Mouse (Mus musculus) forebrain, embryonic 10.5 days (tissue): ENCODE measurements around the gene Gm42715. TPM values are rescaled to one million over a fixed set of nuclear protein-coding genes. Genes with fewer than 3 reads are reported as not detected.
A peak's percentile ranks its signal among the peaks of the same experiment; 100 is the strongest.

Experiments
- DNase-seq: peaks from one replicate; pipeline ENCODE4 v3.0.0-alpha.2; 2017; ENCODE audit warnings: low spot score; ENCODE audit errors: extremely low spot score
- H3K27ac ChIP-seq: fragments of 300-500 bp; sonication (generic); 2 replicates; pipeline ENCODE4 v1.5.1; 2016; ENCODE audit warnings: mild to moderate bottlenecking
- H3K27me3 ChIP-seq: fragments of 300-500 bp; sonication (generic); 2 replicates; pipeline ENCODE4 v1.6.1; 2016; ENCODE audit warnings: mild to moderate bottlenecking; ENCODE audit not compliant: poor library complexity, severe bottlenecking
- H3K36me3 ChIP-seq: fragments of 300-500 bp; sonication (generic); replicated peaks from 2 replicates; pipeline ENCODE4 v1.6.1; 2016; ENCODE audit warnings: mild to moderate bottlenecking, moderate library complexity
- H3K4me1 ChIP-seq: fragments of 300-500 bp; sonication (generic); 2 replicates; pipeline ENCODE4 v1.6.1; 2016
- H3K4me3 ChIP-seq: fragments of 300-500 bp; sonication (generic); 2 replicates; pipeline ENCODE4 v1.5.1; 2016; ENCODE audit warnings: mild to moderate bottlenecking, moderate library complexity
- H3K9me3 ChIP-seq: fragments of 300-500 bp; sonication (generic); 2 replicates; pipeline ENCODE4 v1.6.1; 2016; ENCODE audit warnings: mild to moderate bottlenecking, moderate library complexity
- WGBS: fragments of 180-500 bp; shearing (Covaris S2); methylation state at CpG from one replicate; pipeline ENCODE4 v1.1.7; 2016; 5-methylcytosine and 5-hydroxymethylcytosine counted together
- polyA plus RNA-seq: library from polyadenylated mRNA; unstranded; fragments of >200 nt; fragmentation: Nextera tagmentation; extraction: Ambion mirVana; gene quantifications from 2 replicates; pipeline ENCODE4 v1.2.1, GENCODE M21; 2016

The Gm42715 gene
- polyA plus RNA-seq, 1 experiment from 2014 or later = 18.4 TPM

- H3K4me3 ChIP-seq = peak within 1 kb of the TSS; percentile 93
- H3K36me3 ChIP-seq = peaks cover 37% of the 10 kb centered on the region
- peaks cover 27% of the 10 kb centered on the region for H3K4me1 ChIP-seq
- peak within 1 kb of the TSS; percentile 92 for H3K27ac ChIP-seq
- H3K27me3 ChIP-seq = no peaks in the 10 kb centered on the region
- DNase-seq = peak; percentile 90
- under 1% methylated on average over 17 of the region's 17 CpGs for WGBS
- H3K9me3 ChIP-seq = no peaks in the 10 kb centered on the region
Observed at GRCm38 (mm10) chr7:127572895-127573471, 53.6 kb downstream of the Gm42715 start, which contains the start of gene Phkg2. Gene Phkg2, plus strand, starts transcription at chr7:127573340.

GRCm38 (mm10) chr7:127573503-127574008 lies 54.2 kb downstream of the Gm42715 start:
- no peaks in the 10 kb centered on the region for H3K9me3 ChIP-seq
- peaks cover 27% of the 10 kb centered on the region for H3K4me1 ChIP-seq
- no peak for DNase-seq
- peak overlapping the region; percentile 93 for H3K4me3 ChIP-seq
- no peaks in the 10 kb centered on the region for H3K27me3 ChIP-seq
- peak overlapping the region; percentile 92 for H3K27ac ChIP-seq
- WGBS = 3% methylated on average over 25 of the region's 28 CpGs
- peaks cover 39% of the 10 kb centered on the region for H3K36me3 ChIP-seq

- peak overlapping the region; percentile 93 for H3K4me3 ChIP-seq
- H3K9me3 ChIP-seq = no peaks in the 10 kb centered on the region
- H3K27ac ChIP-seq = peak overlapping the region; percentile 92
- peaks cover 38% of the 10 kb centered on the region for H3K36me3 ChIP-seq
- peaks cover 27% of the 10 kb centered on the region for H3K4me1 ChIP-seq
- 30% methylated on average over 7 of the region's 7 CpGs for WGBS
- H3K27me3 ChIP-seq = no peaks in the 10 kb centered on the region
- DNase-seq = no peak
Observed at GRCm38 (mm10) chr7:127574115-127574514, 54.7 kb downstream of the Gm42715 start.

GRCm38 (mm10) chr7:127583260-127583659 lies 63.9 kb downstream of the Gm42715 start:
- Histone ChIP-seq H3K27me3 (no peaks in the 10 kb centered on the region), H3K4me3 (no peak overlapping the region; the same call in 1 of the 2 replicates), H3K9me3 (no peaks in the 10 kb centered on the region), H3K27ac (no peak overlapping the region), H3K36me3 (peaks cover 78% of the 10 kb centered on the region), H3K4me1 (peaks cover 14% of the 10 kb centered on the region)
- 93% methylated on average over 6 of the region's 6 CpGs for WGBS
- DNase-seq = no peak

- peaks cover 24% of the 10 kb centered on the region for H3K4me1 ChIP-seq
- H3K27me3 ChIP-seq = no peaks in the 10 kb centered on the region
- no peak overlapping the region for H3K4me3 ChIP-seq
- no peak overlapping the region for H3K27ac ChIP-seq
- WGBS = 87% methylated on average over 7 of the region's 7 CpGs
- DNase-seq = no peak
- H3K36me3 ChIP-seq = peaks cover 69% of the 10 kb centered on the region
- no peaks in the 10 kb centered on the region for H3K9me3 ChIP-seq
Observed at GRCm38 (mm10) chr7:127585031-127585430, 65.6 kb downstream of the Gm42715 start.

GRCm38 (mm10) chr7:127586149-127586548 lies 66.8 kb downstream of the Gm42715 start:
- WGBS = 90% methylated on average over 6 of the region's 6 CpGs
- no peak for DNase-seq
- no peaks in the 10 kb centered on the region for H3K9me3 ChIP-seq
- H3K4me3 ChIP-seq = peak overlapping the region; percentile 6; the same call in 1 of the 2 replicates
- H3K36me3 ChIP-seq = peaks cover 69% of the 10 kb centered on the region
- peaks cover 24% of the 10 kb centered on the region for H3K4me1 ChIP-seq
- no peaks in the 10 kb centered on the region for H3K27me3 ChIP-seq
- H3K27ac ChIP-seq = no peak overlapping the region

- H3K9me3 ChIP-seq = no peaks in the 10 kb centered on the region
- DNase-seq = no peak
- WGBS = 73% methylated on average over 5 of the region's 5 CpGs
- H3K27me3 ChIP-seq = no peaks in the 10 kb centered on the region
- H3K4me3 ChIP-seq = peak overlapping the region; percentile 74
- peaks cover 24% of the 10 kb centered on the region for H3K4me1 ChIP-seq
- H3K36me3 ChIP-seq = peaks cover 69% of the 10 kb centered on the region
- peak overlapping the region; percentile 90; the same call in 1 of the 2 replicates for H3K27ac ChIP-seq
Observed at GRCm38 (mm10) chr7:127587196-127587595, 67.8 kb downstream of the Gm42715 start.

- Histone ChIP-seq H3K4me3 (peak within 1 kb of the TSS; percentile 74), H3K9me3 (no peaks in the 10 kb centered on the region), H3K4me1 (peaks cover 24% of the 10 kb centered on the region), H3K27me3 (no peaks in the 10 kb centered on the region), H3K36me3 (peaks cover 69% of the 10 kb centered on the region), H3K27ac (peak within 1 kb of the TSS; percentile 90)
- peak; percentile 97 for DNase-seq
- WGBS = under 1% methylated on average over 50 of the region's 50 CpGs
Observed at GRCm38 (mm10) chr7:127588011-127588871, 68.9 kb downstream of the Gm42715 start, which contains the start of the genes Ccdc189 and Rnf40. Gene Ccdc189, minus strand, starts transcription at chr7:127588595. Gene Rnf40, plus strand, starts transcription at chr7:127588767.

- no peaks in the 10 kb centered on the region for H3K27me3 ChIP-seq
- no peaks in the 10 kb centered on the region for H3K9me3 ChIP-seq
- H3K4me1 ChIP-seq = peaks cover 24% of the 10 kb centered on the region
- peaks cover 69% of the 10 kb centered on the region for H3K36me3 ChIP-seq
- 6% methylated on average over 29 of the region's 29 CpGs for whole genome bisulfite sequencing
- H3K4me3 ChIP-seq = peak overlapping the region; percentile 74
- peak overlapping the region; percentile 90 for H3K27ac ChIP-seq
- no peak for DNase-seq
Observed at GRCm38 (mm10) chr7:127588901-127589300, 69.5 kb downstream of the Gm42715 start.

GRCm38 (mm10) chr7:127589637-127590036 lies 70.3 kb downstream of the Gm42715 start:
- Histone ChIP-seq H3K4me1 (peaks cover 24% of the 10 kb centered on the region), H3K27me3 (no peaks in the 10 kb centered on the region), H3K36me3 (peaks cover 69% of the 10 kb centered on the region), H3K4me3 (peak overlapping the region; percentile 74), H3K27ac (peak overlapping the region; percentile 90; the same call in 1 of the 2 replicates), H3K9me3 (no peaks in the 10 kb centered on the region)
- WGBS = 90% methylated on average over 9 of the region's 9 CpGs
- no peak for DNase-seq

GRCm38 (mm10) chr7:127591108-127591507 lies 71.7 kb downstream of the Gm42715 start:
- Histone ChIP-seq H3K27me3 (no peaks in the 10 kb centered on the region), H3K4me3 (no peak overlapping the region), H3K36me3 (peaks cover 72% of the 10 kb centered on the region), H3K27ac (no peak overlapping the region), H3K4me1 (peaks cover 24% of the 10 kb centered on the region), H3K9me3 (no peaks in the 10 kb centered on the region)
- WGBS = 92% methylated on average over 10 of the region's 10 CpGs
- no peak for DNase-seq

- no peaks in the 10 kb centered on the region for H3K27me3 ChIP-seq
- H3K4me3 ChIP-seq = no peak overlapping the region
- H3K4me1 ChIP-seq = peaks cover 14% of the 10 kb centered on the region
- no peak overlapping the region for H3K27ac ChIP-seq
- no peak for DNase-seq
- peaks cover 82% of the 10 kb centered on the region for H3K36me3 ChIP-seq
- H3K9me3 ChIP-seq = no peaks in the 10 kb centered on the region
- 94% methylated on average over 14 of the region's 14 CpGs for WGBS
Observed at GRCm38 (mm10) chr7:127592575-127592974, 73.2 kb downstream of the Gm42715 start.
